Mouse (Mus musculus): Measurements from ENCODE around the gene Tmem185b.

- no peak for TF ChIP-seq E2F4 (IDR thresholded peaks at IDR 0.05; ENCODE audit: insufficient read depth)
- TF ChIP-seq POLR2A (IDR thresholded peaks at IDR 0.05; ENCODE audit: insufficient read length, low read depth): no peak
- no peak for TF ChIP-seq USF1 (IDR thresholded peaks at IDR 0.05; ENCODE audit: low read depth)
Measured at GRCm38 (mm10) chr1:119502729-119503128, 23.2 kb upstream of the Tmem185b start.
